Mouse (Mus musculus): ENCODE measurements around the gene Mtg1.
A peak's percentile ranks its signal among the peaks of the same experiment; 100 is the strongest.

Mtg1 gene

DNA sequence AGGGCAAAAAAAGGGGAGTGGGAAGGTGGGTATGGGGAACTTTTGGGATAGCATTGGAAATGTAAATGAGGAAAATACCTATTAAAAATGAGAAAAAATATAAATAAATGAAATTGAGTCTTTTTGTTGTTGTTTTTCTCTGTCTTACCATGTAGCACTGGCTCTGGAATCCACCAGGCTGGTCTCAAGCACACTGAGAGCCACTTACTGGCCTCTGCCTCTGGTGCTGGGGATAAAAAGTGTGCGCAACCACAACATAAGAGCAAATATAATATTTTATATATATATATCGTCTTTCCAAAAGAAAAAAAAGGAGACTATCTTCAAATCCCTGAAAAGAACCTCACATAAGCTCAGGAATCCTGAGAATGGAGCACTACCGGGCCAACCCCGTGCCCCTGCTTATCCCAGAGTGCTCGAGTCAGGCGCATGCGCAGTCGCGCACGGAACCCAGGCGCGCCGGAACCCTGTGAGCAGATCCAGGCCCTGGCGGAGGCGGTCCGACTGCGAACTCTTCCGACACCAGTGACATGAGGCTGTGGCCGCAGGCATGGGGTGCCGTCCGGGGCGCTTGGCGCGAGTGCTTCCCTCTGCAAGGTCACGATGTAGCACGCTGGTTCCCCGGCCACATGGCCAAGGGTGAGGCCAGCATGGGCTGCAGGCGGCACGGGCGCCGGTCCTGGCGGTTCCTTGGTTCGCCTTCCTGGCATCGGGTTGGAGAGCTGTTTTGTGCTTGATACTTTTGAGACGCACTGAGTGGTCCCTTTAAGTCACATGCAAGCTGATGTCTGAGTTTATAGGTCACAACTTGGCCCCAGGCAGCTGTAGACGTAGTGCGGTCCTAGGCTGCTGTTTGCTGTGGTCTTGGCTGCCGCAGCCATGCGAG is at the start of gene Mtg1:
TSS of gene Mtg1 (plus strand) at position 430 of the 886 bp plus-strand sequence.
- peak; percentile 97 for DNase-seq

- no peak for DNase-seq
Measured at GRCm38 (mm10) chr7:140090601-140091000, 46.8 kb upstream of the Mtg1 start.

DNA sequence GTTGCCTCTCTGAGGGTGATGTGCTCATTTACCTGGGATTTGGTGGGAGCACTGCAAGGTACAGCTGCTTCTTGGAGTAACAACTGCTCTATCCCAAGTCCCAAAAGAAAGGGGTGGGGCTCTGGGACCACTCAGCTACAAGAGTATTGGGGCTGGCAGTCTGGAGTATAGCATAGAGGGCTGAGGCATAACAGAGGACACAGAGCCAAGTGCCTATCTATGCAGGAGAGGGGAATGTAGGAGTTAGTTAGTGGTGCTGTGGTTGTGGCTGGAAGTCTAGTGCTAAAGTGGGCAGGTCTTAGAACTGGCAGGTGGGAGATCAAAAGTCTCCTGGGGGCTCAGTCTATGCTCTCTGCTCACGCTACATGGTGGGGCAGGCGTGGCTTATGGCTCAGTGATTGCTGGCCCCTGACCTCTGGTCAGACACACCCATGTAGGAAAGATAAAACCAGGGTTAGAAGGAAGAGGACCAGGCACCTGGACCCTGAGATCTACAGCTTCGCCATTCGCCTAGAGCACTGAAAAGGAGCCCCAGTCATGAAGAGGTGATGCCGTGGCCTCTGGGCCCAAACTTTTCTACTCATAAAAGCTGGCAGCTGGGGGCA is 44.3 kb upstream of the Mtg1 start, which contains the start of gene Prap1:
TSS of gene Prap1 (plus strand) at position 472 of the 605 bp plus-strand sequence.
- no peak for DNase-seq

- DNase-seq: no peak
Measured at GRCm38 (mm10) chr7:140094954-140095353, 42.4 kb upstream of the Mtg1 start.

- no peak for DNase-seq
Measured at GRCm38 (mm10) chr7:140095556-140095955, 41.8 kb upstream of the Mtg1 start.

GRCm38 (mm10) chr7:140096055-140096454 is 41.3 kb upstream of the Mtg1 start:
- DNase-seq: no peak

- no peak for DNase-seq
Measured at GRCm38 (mm10) chr7:140098466-140098865, 38.9 kb upstream of the Mtg1 start.

- DNase-seq: no peak
Measured at GRCm38 (mm10) chr7:140101498-140101897, 35.9 kb upstream of the Mtg1 start.

DNA sequence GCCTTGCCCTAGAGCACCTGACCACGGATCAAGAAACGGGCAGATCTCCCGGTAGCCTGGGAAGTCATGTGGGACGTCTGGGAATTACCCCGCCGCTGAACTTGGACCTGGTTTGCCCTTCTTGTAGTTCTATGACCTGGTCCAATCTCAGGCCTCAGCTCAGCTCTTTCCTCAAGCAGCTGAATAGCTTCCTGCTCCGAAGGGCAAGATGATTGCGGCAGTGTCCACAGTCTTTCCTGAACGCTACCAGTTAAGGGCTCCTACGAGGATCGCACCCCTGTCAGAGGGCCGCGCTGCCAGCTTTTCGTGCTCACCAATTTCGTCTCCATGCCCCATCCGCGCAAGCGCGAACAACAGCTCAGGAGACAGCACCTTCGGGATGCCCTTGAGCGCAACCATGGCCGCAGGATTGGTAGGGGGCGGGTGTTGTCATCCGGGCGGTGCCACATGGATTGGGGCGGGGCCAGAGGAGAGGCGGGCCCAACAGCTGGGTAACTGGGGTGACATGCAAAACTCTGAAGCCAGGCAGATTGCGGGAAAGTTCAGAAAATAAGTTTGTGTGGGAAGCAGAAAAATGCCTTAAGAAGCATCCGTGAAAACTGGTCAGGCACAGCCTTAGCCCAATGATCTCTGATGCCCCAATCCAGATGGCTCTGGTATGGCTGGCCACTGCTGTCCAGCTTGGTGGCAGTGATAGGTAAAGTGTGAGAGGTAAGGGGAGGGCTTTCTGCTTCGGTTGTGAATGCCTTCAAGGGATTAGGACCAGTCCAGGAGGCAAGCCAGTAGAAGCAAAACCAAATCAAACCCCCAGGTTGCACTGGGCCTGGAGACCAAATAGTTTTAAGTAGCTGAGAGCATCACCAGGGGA is 35.1 kb upstream of the Mtg1 start, which contains the start of gene Fuom:
TSS of gene Fuom (minus strand) at position 449 of the 868 bp plus-strand sequence.
- peak; percentile 90 for DNase-seq

GRCm38 (mm10) chr7:140104009-140104408 is 33.4 kb upstream of the Mtg1 start:
- no peak for DNase-seq

GRCm38 (mm10) chr7:140111943-140112342 is 25.4 kb upstream of the Mtg1 start:
- peak; percentile 62 for DNase-seq

GRCm38 (mm10) chr7:140115583-140116328 is 21.6 kb upstream of the Mtg1 start, which contains the start of gene Paox:
Gene Paox, plus strand, starts transcription at chr7:140115799.
- peak; percentile 85 for DNase-seq

GRCm38 (mm10) chr7:140116329-140117054 is 20.9 kb upstream of the Mtg1 start, which contains the start of gene Echs1:
Gene Echs1, minus strand, starts transcription at chr7:140116476.
- peak; percentile 96 for DNase-seq

GRCm38 (mm10) chr7:140120484-140120883 is 16.9 kb upstream of the Mtg1 start:
- no peak for DNase-seq

DNA sequence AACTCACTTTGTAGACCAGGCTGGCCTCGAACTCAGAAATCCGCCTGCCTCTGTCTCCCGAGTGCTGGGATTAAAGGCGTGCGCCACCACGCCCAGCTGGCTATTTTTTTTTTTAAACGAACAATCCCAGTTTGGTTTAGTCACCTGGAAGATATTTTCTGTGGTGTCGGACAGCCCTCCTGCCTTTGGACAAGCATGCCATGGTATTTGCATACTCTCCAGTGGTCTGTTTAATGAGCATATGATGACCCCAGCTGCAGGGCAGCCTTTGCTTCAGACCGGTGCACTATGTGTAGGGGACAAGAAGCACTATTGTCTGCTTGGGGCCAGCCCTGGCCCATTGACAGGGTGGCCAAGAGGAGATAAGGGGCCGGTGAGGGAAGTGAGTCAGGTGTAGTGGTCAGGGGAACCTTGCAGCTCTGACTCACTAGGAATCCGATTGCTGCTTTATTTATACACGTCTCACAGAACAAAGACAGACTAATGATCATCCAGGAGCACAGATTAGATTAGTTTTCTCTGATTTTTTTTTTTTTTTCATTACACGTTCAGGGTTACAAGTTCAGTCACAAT is 15.9 kb upstream of the Mtg1 start:
- no peak for DNase-seq

DNA sequence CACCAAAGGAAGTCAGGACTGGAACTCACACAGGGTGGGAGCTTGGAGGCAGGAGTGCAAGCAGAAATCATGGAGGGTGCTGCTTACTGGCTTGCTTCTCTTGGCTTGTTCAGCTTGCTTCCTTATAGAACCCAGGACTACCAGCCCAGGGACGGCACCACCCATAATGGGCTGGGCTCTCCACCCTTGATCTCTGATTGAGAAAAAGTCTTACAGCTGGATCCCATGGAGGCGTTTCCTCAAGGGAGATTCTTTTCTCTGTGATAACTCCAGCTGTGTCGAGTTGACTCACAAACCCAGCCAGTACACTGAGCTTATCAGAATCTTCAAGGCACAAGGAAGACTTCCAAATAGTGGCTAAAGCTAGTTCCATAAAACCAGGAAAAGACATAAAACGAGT is 14.6 kb upstream of the Mtg1 start:
- no peak for DNase-seq

- DNase-seq: no peak
Measured at GRCm38 (mm10) chr7:140124382-140124781, 13.0 kb upstream of the Mtg1 start.

DNA sequence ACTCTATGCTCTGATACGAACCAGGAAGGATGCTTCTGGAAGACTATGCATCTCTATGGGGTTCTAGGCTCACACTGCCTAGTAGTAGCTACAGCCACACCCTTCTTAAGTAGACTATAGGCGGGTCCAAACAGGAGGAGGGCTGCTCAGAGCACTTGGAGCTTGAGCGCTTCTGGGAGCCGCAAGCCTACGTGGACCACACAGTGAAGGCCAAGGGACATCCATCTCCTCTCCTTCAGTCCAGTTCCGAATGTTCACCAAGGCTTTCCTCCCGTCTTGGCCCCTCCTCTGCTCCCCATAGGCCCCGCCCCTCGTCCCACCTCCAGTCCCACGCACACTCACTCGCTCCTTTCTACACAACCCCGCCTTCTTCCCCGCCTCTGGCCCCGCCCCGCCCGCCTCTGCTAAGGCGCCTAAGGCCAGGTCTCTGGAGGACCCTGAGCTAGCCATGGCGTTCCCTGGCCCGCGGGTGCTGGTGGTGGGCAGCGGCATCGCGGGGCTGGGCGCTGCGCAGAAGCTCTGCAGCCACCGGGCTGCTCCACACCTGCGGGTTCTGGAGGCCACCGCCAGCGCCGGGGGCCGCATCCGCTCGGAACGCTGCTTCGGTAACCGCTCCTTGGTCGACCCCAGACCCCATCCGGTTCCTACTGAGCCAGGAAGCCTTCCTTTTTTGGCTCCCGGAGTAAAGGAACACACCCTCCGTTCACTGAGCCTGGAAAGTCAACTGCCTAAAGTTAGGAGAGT is 11.9 kb upstream of the Mtg1 start:
- peak; percentile 98 for DNase-seq

DNA sequence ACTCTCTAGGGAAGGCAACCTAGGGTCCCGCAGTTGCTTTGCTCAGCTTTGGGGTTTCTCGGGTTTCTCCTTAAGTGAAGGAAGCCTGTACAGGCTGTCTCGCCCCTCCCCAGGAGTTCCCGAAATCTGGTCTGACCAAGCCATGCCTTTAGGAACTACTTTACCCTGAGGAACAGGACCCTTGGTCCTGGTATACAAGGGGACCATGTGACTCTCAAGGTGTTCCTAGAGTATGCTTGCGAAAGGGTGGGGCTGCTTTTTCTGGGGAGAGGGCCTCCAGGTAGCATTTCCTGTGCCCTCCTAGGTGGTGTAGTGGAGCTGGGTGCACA is 11.4 kb upstream of the Mtg1 start:
- DNase-seq: peak; percentile 11

DNA sequence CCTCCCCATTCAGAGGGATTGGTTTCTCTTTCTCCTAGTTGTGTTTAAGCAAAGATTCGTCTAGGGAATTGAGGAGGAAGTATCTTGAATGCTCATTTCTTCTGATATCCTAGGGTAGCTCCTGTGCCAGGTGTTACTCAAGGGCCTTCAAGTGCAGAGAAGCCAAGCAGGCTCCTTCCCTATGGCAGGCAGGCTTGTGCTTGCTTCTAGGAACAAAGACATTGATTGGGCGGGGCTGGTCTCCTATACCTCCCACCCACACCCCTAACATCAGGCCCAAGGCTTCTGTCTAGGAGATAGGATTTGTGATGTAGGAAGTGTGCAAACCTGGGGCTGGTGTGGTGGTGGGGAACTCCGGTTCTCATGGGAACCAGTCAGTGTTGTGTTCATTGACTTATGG is 10.4 kb upstream of the Mtg1 start:
- DNase-seq: no peak
